Mouse (Mus musculus) skeletal muscle tissue, adult 2 months (tissue): ENCODE data around the gene Acyp1.
A peak's percentile ranks its signal among the peaks of the same experiment; 100 is the strongest.

ENCODE experiments used
- DNase-seq: peaks from one replicate; pipeline ENCODE4 v3.0.0-alpha.2; 2012; ENCODE audit warnings: low read depth, low spot score

The Acyp1 gene

GRCm38 (mm10) chr12:85287809-85288485 is at the start of gene Acyp1:
Gene Acyp1, minus strand, starts transcription at chr12:85288438.
- no peak for DNase-seq

DNA sequence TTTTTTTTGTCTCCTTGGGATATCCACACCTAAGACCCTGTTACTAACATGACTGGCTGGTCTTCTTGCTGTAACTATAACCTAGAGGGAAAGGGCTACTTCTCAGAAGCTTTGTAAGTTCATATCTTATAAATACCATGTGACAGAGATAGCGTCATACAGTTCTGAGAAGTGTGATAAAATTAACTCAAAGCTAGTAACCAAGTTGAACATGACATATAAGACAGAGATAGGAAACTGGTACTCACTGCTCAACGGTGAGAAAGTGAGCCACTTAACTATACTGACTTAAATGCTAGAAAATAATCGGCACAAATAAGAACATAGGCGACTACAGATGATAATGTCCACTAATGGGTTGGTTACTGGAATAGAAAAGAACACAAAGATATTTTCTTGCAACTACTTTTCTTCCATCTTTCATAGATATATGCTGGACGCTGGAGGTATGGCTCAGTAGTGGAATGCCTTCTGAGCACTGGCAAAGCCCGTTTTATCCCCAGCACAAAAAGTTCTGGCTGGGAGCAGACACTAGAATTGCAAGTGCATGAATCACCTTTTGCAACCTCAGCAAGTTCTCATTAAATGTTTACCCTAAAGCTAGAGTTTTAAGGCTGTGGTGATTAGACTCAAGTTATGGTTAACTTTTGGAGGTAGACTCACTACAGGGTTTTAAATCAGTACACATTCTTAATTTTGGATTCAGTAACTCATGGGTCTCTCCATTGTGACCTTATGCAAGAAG is 49.5 kb upstream of the Acyp1 start:
- DNase-seq, result no peak

DNA sequence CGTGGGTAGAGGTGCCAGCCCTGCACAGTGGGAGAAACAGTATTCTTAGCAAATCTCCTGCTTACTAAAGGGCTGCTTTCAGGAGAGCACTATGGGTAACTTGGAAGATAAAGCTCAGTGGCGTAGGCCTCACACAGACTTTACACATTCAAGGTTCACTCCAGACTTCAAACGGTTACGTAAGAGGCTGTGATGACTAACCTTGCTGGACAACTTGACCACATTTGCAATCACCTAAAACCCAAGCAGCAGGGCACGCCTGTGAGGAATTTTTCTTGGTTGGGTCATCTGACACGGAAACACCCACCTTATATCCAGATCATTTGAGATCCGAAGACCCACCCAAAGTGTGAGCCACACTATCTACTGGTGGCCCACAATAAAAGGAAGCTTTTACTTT is 41.9 kb upstream of the Acyp1 start:
- DNase-seq, result no peak

- no peak for DNase-seq
Measured at GRCm38 (mm10) chr12:85308651-85309050, 20.4 kb upstream of the Acyp1 start.

DNA sequence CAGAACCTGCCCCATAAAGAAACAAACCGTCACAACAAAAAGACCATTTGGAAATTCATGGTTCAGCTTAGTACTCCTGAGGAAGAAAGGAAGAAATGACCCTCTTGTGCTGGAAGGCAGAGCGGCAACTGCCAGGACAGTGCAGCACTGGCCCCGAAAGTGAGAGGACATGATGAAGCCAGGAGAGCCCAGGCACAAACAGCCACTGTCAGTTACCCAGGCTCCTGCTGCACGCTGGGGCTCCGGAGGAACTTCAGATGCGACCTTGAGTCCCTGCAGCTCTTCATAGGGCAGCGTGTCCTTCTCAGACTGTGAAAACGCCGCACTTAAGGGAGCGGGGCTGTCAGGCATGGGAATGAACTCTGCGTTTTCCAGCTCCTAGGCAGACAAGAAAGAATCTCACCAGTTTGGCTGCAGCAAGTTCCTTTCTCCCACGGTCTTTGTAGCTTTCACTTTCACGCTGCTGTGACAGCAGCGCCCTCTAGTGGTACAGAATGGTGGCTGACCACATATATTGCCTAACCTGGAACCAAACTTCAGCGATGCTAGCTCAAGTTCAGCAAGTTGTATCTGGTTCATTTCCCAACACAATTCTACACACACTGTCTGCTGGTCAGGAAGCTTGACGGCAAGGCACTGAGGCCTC is 17.1 kb upstream of the Acyp1 start:
- peak; percentile 86 for DNase-seq

DNA sequence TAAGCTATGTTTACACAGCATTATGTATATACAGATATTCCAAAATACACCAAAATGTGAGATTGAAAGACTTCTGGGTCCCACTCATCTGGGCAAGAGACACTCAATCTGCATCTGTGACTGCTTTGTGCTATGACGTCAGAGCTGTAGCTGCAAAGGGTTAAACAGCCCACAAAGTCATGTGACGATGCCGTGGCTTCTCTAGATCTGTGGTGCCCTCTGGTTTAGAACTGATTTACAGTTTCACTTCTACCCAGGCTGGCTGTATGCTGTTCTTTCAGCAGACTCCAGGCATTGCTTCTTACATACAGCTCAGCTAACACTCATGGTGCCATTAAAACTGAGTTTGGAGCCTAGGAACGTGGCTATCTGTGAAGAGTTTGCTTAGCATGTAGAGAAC is 16.5 kb upstream of the Acyp1 start:
- DNase-seq, result no peak

DNA sequence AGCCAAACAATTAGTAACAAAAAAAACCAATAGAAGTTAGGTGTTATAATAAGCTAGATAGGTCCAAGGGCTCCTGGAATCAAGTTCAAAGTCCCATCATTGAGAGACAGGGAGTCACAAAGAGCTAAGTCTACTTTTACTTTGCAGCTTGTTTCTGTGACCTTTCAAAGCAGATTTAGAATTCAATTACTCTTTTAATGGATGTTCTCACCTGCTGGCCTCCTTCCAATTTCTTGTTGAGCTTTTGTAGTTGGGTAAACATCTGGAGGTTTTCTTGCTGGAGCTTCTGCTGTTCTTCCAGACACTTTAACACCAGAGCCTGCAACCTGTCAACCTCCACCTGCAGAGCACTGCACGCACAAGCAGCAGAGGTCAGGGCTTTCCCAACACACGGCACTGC is 15.0 kb upstream of the Acyp1 start:
- no peak for DNase-seq

- DNase-seq, result no peak
Measured at GRCm38 (mm10) chr12:85298835-85299180, 10.6 kb upstream of the Acyp1 start.

GRCm38 (mm10) chr12:85298127-85298834 is 10.0 kb upstream of the Acyp1 start:
- DNase-seq, result no peak

GRCm38 (mm10) chr12:85297345-85297997 is 9.2 kb upstream of the Acyp1 start:
- no peak for DNase-seq

DNA sequence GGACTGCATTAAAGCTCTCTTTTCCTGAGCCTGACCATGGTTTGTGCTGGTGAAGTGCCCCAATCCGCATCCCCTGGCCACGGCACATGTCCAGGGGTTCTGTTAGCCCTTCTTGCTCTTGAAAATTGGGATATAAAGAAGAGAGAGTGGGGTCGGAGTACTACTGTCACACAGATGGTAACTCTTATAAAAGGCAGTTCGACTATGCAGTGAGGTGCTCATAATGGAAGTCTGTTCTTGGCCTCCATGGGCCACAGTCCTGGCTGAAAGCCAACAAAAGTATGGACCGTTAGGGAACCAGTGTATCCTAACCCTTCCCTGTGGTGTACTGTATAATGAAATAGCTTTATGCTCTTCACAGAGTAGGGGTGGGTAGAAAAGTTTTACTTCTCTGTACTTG is 8.7 kb upstream of the Acyp1 start:
- DNase-seq, result no peak

DNA sequence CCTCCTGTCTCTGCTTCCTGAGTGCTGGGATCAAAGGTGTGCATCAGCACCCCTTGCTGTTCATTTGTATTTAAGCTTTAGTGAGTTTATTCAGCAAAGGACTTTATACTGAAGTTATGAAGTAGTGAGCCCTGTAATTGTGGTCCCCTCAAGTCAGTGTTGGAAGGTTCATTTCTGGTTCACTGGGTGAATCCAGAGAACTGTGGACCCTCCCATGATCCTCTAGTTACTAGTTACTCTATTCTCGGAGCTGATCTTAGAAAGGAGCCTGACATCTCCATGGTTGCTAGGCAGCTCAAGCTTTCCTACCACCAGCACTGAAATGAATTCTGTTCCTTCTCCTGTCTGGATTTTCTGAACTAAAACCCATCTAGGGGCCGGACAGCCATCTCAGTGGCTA is 7.3 kb upstream of the Acyp1 start:
- DNase-seq, result no peak

- no peak for DNase-seq
Measured at GRCm38 (mm10) chr12:85292906-85293305, 4.7 kb upstream of the Acyp1 start.

- DNase-seq, result no peak
Measured at GRCm38 (mm10) chr12:85292288-85292687, 4.0 kb upstream of the Acyp1 start.

DNA sequence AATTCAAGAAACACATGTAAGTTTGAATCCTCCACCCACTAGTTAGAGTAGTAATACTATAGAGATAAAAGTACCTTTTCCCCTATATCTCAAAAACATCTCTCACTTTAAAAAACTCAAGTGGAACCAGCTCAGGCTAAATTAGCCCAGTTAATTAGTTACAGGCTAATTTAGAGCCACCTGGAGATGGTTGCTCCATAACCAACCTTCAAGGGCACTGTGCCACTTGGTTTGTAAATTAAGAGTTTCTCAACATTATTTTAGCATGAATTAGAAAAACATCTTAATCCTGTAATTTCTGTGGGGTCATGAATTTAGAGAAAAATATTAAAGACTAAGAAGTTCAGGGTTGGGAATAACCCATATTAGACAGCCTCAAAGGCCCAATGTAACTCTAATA is 3.3 kb upstream of the Acyp1 start:
- no peak for DNase-seq

GRCm38 (mm10) chr12:85290633-85291032 is 2.4 kb upstream of the Acyp1 start:
- DNase-seq, result no peak

GRCm38 (mm10) chr12:85289157-85290000 is 1.1 kb upstream of the Acyp1 start:
- no peak for DNase-seq

DNA sequence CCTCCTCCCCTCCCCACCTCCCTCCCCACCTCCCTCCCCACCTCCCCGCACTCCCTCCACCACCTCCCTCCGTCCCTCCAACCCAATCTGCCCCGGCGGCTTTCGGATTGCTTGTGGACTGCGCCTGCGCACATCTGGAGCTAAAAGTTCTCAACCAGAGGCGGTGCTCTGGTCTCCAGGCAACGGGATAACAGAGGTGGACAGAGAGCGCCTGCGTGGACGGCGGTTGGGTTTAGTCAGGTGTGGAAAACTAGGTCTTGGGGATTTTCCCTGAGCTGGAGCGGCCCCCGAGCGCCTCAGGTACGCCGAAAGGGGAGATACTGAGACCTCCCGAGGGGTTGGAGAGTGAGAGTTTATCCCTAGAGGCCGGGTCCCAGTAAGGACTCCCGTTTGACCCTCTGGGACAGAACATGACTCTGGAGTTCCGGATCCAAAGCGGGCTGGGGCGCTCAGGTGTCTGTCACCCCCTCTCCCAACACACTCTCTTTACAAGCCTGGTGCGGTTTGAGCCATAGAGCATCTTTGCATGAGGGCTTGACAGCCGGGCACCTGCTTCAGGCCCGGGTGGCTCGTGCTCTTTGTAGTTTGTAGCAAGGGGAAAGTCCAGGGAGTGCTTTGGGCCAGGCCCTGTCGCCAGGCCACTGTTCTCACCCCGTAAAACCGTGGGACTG is 383 bp upstream of the Acyp1 start, which contains the start of gene Zc2hc1c:
Gene Zc2hc1c (plus strand): TSS at position 106 of the 671 bp plus-strand sequence.
- DNase-seq, result peak; percentile 95

GRCm38 (mm10) chr12:85286941-85287340 is 1.3 kb downstream of the Acyp1 start:
- DNase-seq, result no peak

GRCm38 (mm10) chr12:85284996-85285395 is 3.2 kb downstream of the Acyp1 start:
- no peak for DNase-seq
